Mouse (Mus musculus) intestine, embryonic 14.5 days (tissue): ENCODE results near the gene Zfp819. TPM values are rescaled to one million over a fixed set of nuclear protein-coding genes. Genes with fewer than 3 reads are reported as not detected.
"Not testable (repeated sequence)": the region's sequence is repeated elsewhere in the genome, so short reads cannot be mapped to it uniquely, and the experiment has no call there.

Experiments
- ATAC-seq: fragments of 200-750 bp; cut with Nextera tagmentation; replicated peaks from 2 replicates; pipeline ENCODE4 v1.8.0; 2017; ENCODE audit warnings: low read depth, moderate number of reproducible peaks, moderate TSS enrichment, moderate library complexity; ENCODE audit not compliant: low FRiP score, low TSS enrichment
- DNase-seq: peaks from one replicate; pipeline ENCODE4 v3.0.0-alpha.2; 2018; ENCODE audit warnings: low spot score
- H3K27ac ChIP-seq: fragments of 300-500 bp; sonication (generic); 2 replicates; pipeline ENCODE4 v1.5.1; 2014; ENCODE audit warnings: low read depth, mild to moderate bottlenecking, control low read depth
- H3K27me3 ChIP-seq: fragments of 300-500 bp; sonication (generic); replicated peaks from 2 replicates; pipeline ENCODE4 v1.6.1; 2014; ENCODE audit warnings: low read length, control low read depth; ENCODE audit not compliant: control insufficient read depth, insufficient read depth
- H3K36me3 ChIP-seq: fragments of 300-500 bp; sonication (generic); 2 replicates; pipeline ENCODE4 v1.6.1; 2014; ENCODE audit warnings: low read length, control low read depth; ENCODE audit not compliant: control insufficient read depth, insufficient read depth
- H3K4me1 ChIP-seq: fragments of 300-500 bp; sonication (generic); replicated peaks from 2 replicates; pipeline ENCODE4 v1.6.1; 2014; ENCODE audit warnings: low read length, control low read depth, mixed read lengths; ENCODE audit not compliant: control insufficient read depth, insufficient read depth
- H3K4me2 ChIP-seq: fragments of 300-500 bp; sonication (generic); 2 replicates; pipeline ENCODE4 v1.6.1; 2014; ENCODE audit warnings: low read length
- H3K4me3 ChIP-seq: fragments of 300-500 bp; sonication (generic); 2 replicates; pipeline ENCODE4 v1.5.1; 2014; ENCODE audit warnings: low read depth, low read length, control low read depth, mixed read lengths
- H3K9ac ChIP-seq: fragments of 300-500 bp; sonication (generic); 2 replicates; pipeline ENCODE4 v1.6.1; 2014; ENCODE audit warnings: mild to moderate bottlenecking, low read length
- H3K9me3 ChIP-seq: fragments of 300-500 bp; sonication (generic); 2 replicates; pipeline ENCODE4 v1.6.1; 2016; ENCODE audit warnings: low read length, control low read depth; ENCODE audit not compliant: control insufficient read depth
- WGBS: fragments of 180-500 bp; shearing (Covaris S2); extraction: QIAGEN DNeasy Blood & Tissue Kit; methylation state at CpG from one replicate; pipeline ENCODE4 v1.1.7; 2014; 5-methylcytosine and 5-hydroxymethylcytosine counted together
- polyA plus RNA-seq: library from polyadenylated mRNA; unstranded; fragments of >200 nt; fragmentation: Nextera tagmentation; extraction: Ambion mirVana; gene quantifications from 2 replicates; pipeline ENCODE4 v1.2.1, GENCODE M21; 2014

The Zfp819 gene
- polyA plus RNA-seq, 1 experiment from 2014 or later: not detected

GRCm38 (mm10) chr7:43660002-43660401 lies 53.0 kb downstream of the Zfp819 start, which contains the start of gene Siglece:
Gene Siglece (minus strand): TSS chr7:43660161.
- no peak for DNase-seq
- Histone ChIP-seq H3K36me3 (no peaks in the 10 kb centered on the region), H3K9ac (no peak within 1 kb of the TSS), H3K4me1 (no peaks in the 10 kb centered on the region), H3K9me3 (no peaks in the 10 kb centered on the region), H3K27me3 (no peaks in the 10 kb centered on the region), H3K4me3 (no peak within 1 kb of the TSS), H3K27ac (no peak within 1 kb of the TSS), H3K4me2 (no peak within 1 kb of the TSS)
- WGBS: 67% methylated on average over 1 of the region's 1 CpGs
- ATAC-seq: no peak

- no peak overlapping the region for H3K4me2 ChIP-seq
- 91% methylated on average over 1 of the region's 1 CpGs for WGBS
- H3K27me3 ChIP-seq: no peaks in the 10 kb centered on the region
- no peak overlapping the region for H3K9ac ChIP-seq
- no peak overlapping the region for H3K27ac ChIP-seq
- H3K36me3 ChIP-seq: no peaks in the 10 kb centered on the region
- no peaks in the 10 kb centered on the region for H3K9me3 ChIP-seq
- H3K4me1 ChIP-seq: no peaks in the 10 kb centered on the region
- no peak overlapping the region for H3K4me3 ChIP-seq
- no peak for DNase-seq
- no peak for ATAC-seq
Measured at GRCm38 (mm10) chr7:43662804-43663203, 55.8 kb downstream of the Zfp819 start.

- not testable (repeated sequence) for DNase-seq, H3K4me3 ChIP-seq, H3K27me3 ChIP-seq, H3K4me1 ChIP-seq, H3K9ac ChIP-seq, H3K4me2 ChIP-seq, ATAC-seq, H3K27ac ChIP-seq, H3K36me3 ChIP-seq, H3K9me3 ChIP-seq
- 84% methylated on average over 4 of the region's 4 CpGs for WGBS
Measured at GRCm38 (mm10) chr7:43667221-43667620, 60.3 kb downstream of the Zfp819 start.

Other genes starting within 250 kb of the Zfp819 start
- 0.20 and 0.31 TPM in 2 replicates for gene Siglecg, start 199.0 kb upstream of the Zfp819 start, polyA plus RNA-seq
- gene Lim2, start 179.5 kb upstream of the Zfp819 start, polyA plus RNA-seq: 0.22 and 0.60 TPM in 2 replicates
- 2.8 and 3.4 TPM in 2 replicates for gene Nkg7, start 170.1 kb upstream of the Zfp819 start, polyA plus RNA-seq
- not detected in 2 replicates for gene Cldnd2, start 166.4 kb upstream of the Zfp819 start, polyA plus RNA-seq
- 347 and 370 TPM in 2 replicates for gene Etfb, start 163.1 kb upstream of the Zfp819 start, polyA plus RNA-seq
- 0.39 TPM in 1 of 2 replicates, not detected in the other for gene Gm45233, start 163.0 kb upstream of the Zfp819 start, polyA plus RNA-seq
- 4.2 and 5.6 TPM in 2 replicates for gene Vsig10l, start 144.0 kb upstream of the Zfp819 start, polyA plus RNA-seq
- gene Iglon5, start 117.1 kb upstream of the Zfp819 start, polyA plus RNA-seq: 0.67 and 0.72 TPM in 2 replicates
- gene 4931406B18Rik, start 101.2 kb upstream of the Zfp819 start, polyA plus RNA-seq: not detected in 2 replicates
- 1.7 and 2.0 TPM in 2 replicates for gene Cd33, start 62.7 kb upstream of the Zfp819 start, polyA plus RNA-seq
- 3.4 and 3.8 TPM in 2 replicates for gene Zfp658, start 44.9 kb upstream of the Zfp819 start, polyA plus RNA-seq
- 12.4 TPM in 2 replicates for gene Zfp719, start 27.6 kb upstream of the Zfp819 start, polyA plus RNA-seq
- gene Ceacam18, start 27.5 kb downstream of the Zfp819 start, polyA plus RNA-seq: 2.3 and 3.5 TPM in 2 replicates
- gene Siglece, start 53.0 kb downstream of the Zfp819 start, polyA plus RNA-seq: 1.2 and 1.7 TPM in 2 replicates
- 9.4 and 9.8 TPM in 2 replicates for gene Ctu1, start 64.8 kb downstream of the Zfp819 start, polyA plus RNA-seq
- gene Klk14, start 83.2 kb downstream of the Zfp819 start, polyA plus RNA-seq: 0.26 and 0.39 TPM in 2 replicates
- gene Klk13, start 105.4 kb downstream of the Zfp819 start, polyA plus RNA-seq: 0.86 and 1.2 TPM in 2 replicates
- gene Klk12, start 161.7 kb downstream of the Zfp819 start, polyA plus RNA-seq: not detected in 2 replicates
- not detected in 2 replicates for gene Klk11, start 167.4 kb downstream of the Zfp819 start, polyA plus RNA-seq
- 1.1 and 1.4 TPM in 2 replicates for gene Klk10, start 173.9 kb downstream of the Zfp819 start, polyA plus RNA-seq
- gene Klk9, start 184.7 kb downstream of the Zfp819 start, polyA plus RNA-seq: not detected in 2 replicates
- 26.7 and 29.9 TPM in 2 replicates for gene Klk8, start 190.4 kb downstream of the Zfp819 start, polyA plus RNA-seq
- gene Klk7, start 204.1 kb downstream of the Zfp819 start, polyA plus RNA-seq: 0.12 TPM in 1 of 2 replicates, not detected in the other
- gene Klk6, start 217.3 kb downstream of the Zfp819 start, polyA plus RNA-seq: 0.16 TPM in 1 of 2 replicates, not detected in the other
- not detected in 2 replicates for gene Klk5, start 234.8 kb downstream of the Zfp819 start, polyA plus RNA-seq